Mouse (Mus musculus): ENCODE results near the gene Slc16a5. TPM values are rescaled to one million over a fixed set of nuclear protein-coding genes. Genes with fewer than 3 reads are reported as not detected.

Gene Slc16a5
- total RNA-seq, 2 experiments from 2014 or later = 0.51 to 3.6 TPM

GRCm38 (mm10) chr11:115513271-115514237 is 51.3 kb downstream of the Slc16a5 start:
- peak in 1 of 2 experiments; percentile 14 for DNase-seq (ENCODE audit: low spot score in 2 of 2)

GRCm38 (mm10) chr11:115514238-115514663 is 52.0 kb downstream of the Slc16a5 start, which contains the start of gene Jpt1:
Gene Jpt1 (minus strand): TSS chr11:115514387.
- peak; percentile 86 to 92 for DNase-seq (ENCODE audit: low spot score in 2 of 2)

GRCm38 (mm10) chr11:115515021-115515420 is 52.7 kb downstream of the Slc16a5 start:
- no peak for DNase-seq (ENCODE audit: low spot score in 2 of 2)

GRCm38 (mm10) chr11:115516942-115517341 is 54.7 kb downstream of the Slc16a5 start:
- no peak for DNase-seq (ENCODE audit: low spot score in 2 of 2)

- no peak for DNase-seq (ENCODE audit: low spot score in 2 of 2)
These were observed 56.4 kb downstream of the Slc16a5 start for GRCm38 (mm10) chr11:115518693-115519092.

- no peak for DNase-seq (ENCODE audit: low spot score in 2 of 2)
These were observed 57.3 kb downstream of the Slc16a5 start for GRCm38 (mm10) chr11:115519581-115519980.

- no peak for DNase-seq (ENCODE audit: low spot score in 2 of 2)
These were observed 57.9 kb downstream of the Slc16a5 start for GRCm38 (mm10) chr11:115520218-115520617.

- no peak for DNase-seq (ENCODE audit: low spot score in 2 of 2)
These were observed 58.8 kb downstream of the Slc16a5 start for GRCm38 (mm10) chr11:115521080-115521479.

GRCm38 (mm10) chr11:115522238-115522637 is 60.0 kb downstream of the Slc16a5 start:
- DNase-seq (ENCODE audit: low spot score in 2 of 2) = no peak

- DNase-seq (ENCODE audit: low spot score in 2 of 2) = no peak
These were observed 60.4 kb downstream of the Slc16a5 start for GRCm38 (mm10) chr11:115522703-115523102.

Small RNA genes lying within 50 kb of the gene (microRNA-seq; reads per million reads assigned to microRNA genes)
- gene Mir3968 = not detected

Other genes starting within 250 kb of the Slc16a5 start
- gene Grin2c, start 195.2 kb upstream of the Slc16a5 start, total RNA-seq (2021) = 1 to 10 TPM; 1.8 to 2.0 TPM
- gene Fdxr, start 185.4 kb upstream of the Slc16a5 start, total RNA-seq (2021) = 100 to 1,000 TPM; 608 to 629 TPM
- 10 to 100 TPM; 26.0 to 31.3 TPM for gene Fads6, start 164.8 kb upstream of the Slc16a5 start, total RNA-seq (2021)
- not detected for gene Otop2, start 155.3 kb upstream of the Slc16a5 start, total RNA-seq (2021)
- under 1 TPM; 0.73 to 0.84 TPM for gene Ush1g, start 140.4 kb upstream of the Slc16a5 start, total RNA-seq (2021)
- gene Otop3, start 127.7 kb upstream of the Slc16a5 start, total RNA-seq (2021) = under 1 TPM; 0.17 to 0.20 TPM
- 10 to 100 TPM; 29.0 to 34.2 TPM for gene Hid1, start 94.7 kb upstream of the Slc16a5 start, total RNA-seq (2021)
- gene Cdr2l, start 80.6 kb upstream of the Slc16a5 start, total RNA-seq (2021) = 10 to 100 TPM; 44.3 to 47.4 TPM
- 100 to 1,000 TPM; 150 to 158 TPM for gene Mrpl58, start 58.7 kb upstream of the Slc16a5 start, total RNA-seq (2021)
- gene Atp5h, start 42.5 kb upstream of the Slc16a5 start, total RNA-seq (2021) = 100 to 1,000 TPM; 503 to 527 TPM
- 10 to 100 TPM; 56.7 to 61.6 TPM for gene Kctd2, start 42.3 kb upstream of the Slc16a5 start, total RNA-seq (2021)
- not detected for gene Trim80, start 21.9 kb upstream of the Slc16a5 start, total RNA-seq (2021)
- gene Armc7, start 13.2 kb downstream of the Slc16a5 start, total RNA-seq (2021) = 1 to 10 TPM; 7.6 to 8.5 TPM
- 100 to 1,000 TPM in 1 of 2 experiments, 10 to 100 TPM in 1; 91.6 to 113 TPM for gene Nt5c, start 29.4 kb downstream of the Slc16a5 start, total RNA-seq (2021)
- gene Jpt1, start 51.9 kb downstream of the Slc16a5 start, total RNA-seq (2021) = 100 to 1,000 TPM; 149 to 164 TPM
- gene Sumo2, start 73.8 kb downstream of the Slc16a5 start, total RNA-seq (2021) = 100 to 1,000 TPM; 361 to 374 TPM
- gene Nup85, start 102.0 kb downstream of the Slc16a5 start, total RNA-seq (2021) = 10 to 100 TPM; 68.9 to 73.6 TPM
- 10 to 100 TPM; 72.9 to 77.3 TPM for gene Mrps7, start 141.5 kb downstream of the Slc16a5 start, total RNA-seq (2021)
- gene Gga3, start 141.6 kb downstream of the Slc16a5 start, total RNA-seq (2021) = 10 to 100 TPM; 29.1 to 34.6 TPM
- 100 to 1,000 TPM; 150 to 165 TPM for gene Mif4gd, start 150.5 kb downstream of the Slc16a5 start, total RNA-seq (2021)
- gene Slc25a19, start 165.8 kb downstream of the Slc16a5 start, total RNA-seq (2021) = 10 to 100 TPM; 58.4 to 69.9 TPM
- 100 to 1,000 TPM; 116 to 135 TPM for gene Grb2, start 246.1 kb downstream of the Slc16a5 start, total RNA-seq (2021)